Mouse (Mus musculus) liver, postnatal 0 days (tissue): ENCODE measurements around the gene Cybrd1. TPM values are rescaled to one million over a fixed set of nuclear protein-coding genes. Genes with fewer than 3 reads are reported as not detected.

Experiments
- ATAC-seq: fragments of 200-750 bp; cut with Nextera tagmentation; 2 replicates; pipeline ENCODE4 v1.8.0; 2017; ENCODE audit warnings: mild to moderate bottlenecking, moderate library complexity
- DNase-seq: peaks from one replicate; pipeline ENCODE4 v3.0.0-alpha.2; 2016
- H3K27ac ChIP-seq: fragments of 300-500 bp; sonication (generic); 2 replicates; pipeline ENCODE4 v1.5.1; 2014; ENCODE audit warnings: antibody characterized with exemption, moderate library complexity, mild to moderate bottlenecking, low read depth
- H3K27me3 ChIP-seq: fragments of 300-500 bp; sonication (generic); 2 replicates; pipeline ENCODE4 v1.6.1; 2014; ENCODE audit warnings: low read length, control low read depth, mixed read lengths; ENCODE audit not compliant: insufficient read depth
- H3K36me3 ChIP-seq: fragments of 300-500 bp; sonication (generic); replicated peaks from 2 replicates; pipeline ENCODE4 v1.6.1; 2014; ENCODE audit warnings: mild to moderate bottlenecking, control low read depth, low read length, moderate library complexity, mixed read lengths; ENCODE audit not compliant: insufficient read depth
- H3K4me1 ChIP-seq: fragments of 300-500 bp; sonication (generic); 2 replicates; pipeline ENCODE4 v1.6.1; 2014; ENCODE audit warnings: antibody characterized with exemption, mild to moderate bottlenecking, control low read depth; ENCODE audit not compliant: insufficient read depth
- H3K4me2 ChIP-seq: fragments of 300-500 bp; sonication (generic); 2 replicates; pipeline ENCODE4 v1.6.1; 2014; ENCODE audit warnings: low read depth, mild to moderate bottlenecking, low read length, moderate library complexity, mixed read lengths
- H3K4me3 ChIP-seq: fragments of 300-500 bp; sonication (generic); 2 replicates; pipeline ENCODE4 v1.5.1; 2014; ENCODE audit warnings: low read depth, low read length
- H3K9ac ChIP-seq: fragments of 300-500 bp; sonication (generic); replicated peaks from 2 replicates; pipeline ENCODE4 v1.6.1; 2014; ENCODE audit warnings: mild to moderate bottlenecking, moderate library complexity
- H3K9me3 ChIP-seq: fragments of 300-500 bp; sonication (generic); 2 replicates; pipeline ENCODE4 v1.6.1; 2016; ENCODE audit warnings: mild to moderate bottlenecking, control low read depth, low read length, mixed read lengths
- CTCF ChIP-seq: sonication (generic); IDR thresholded peaks from 2 replicates; pipeline ENCODE4 v1.5.1; 2016; ENCODE audit warnings: antibody characterized with exemption, low read depth
- EP300 ChIP-seq: IDR thresholded peaks from 2 replicates; pipeline ENCODE4 v1.6.1; 2016; ENCODE audit warnings: antibody characterized with exemption, low read depth, mild to moderate bottlenecking
- WGBS: fragments of 180-500 bp; shearing (Covaris S2); extraction: QIAGEN DNeasy Blood & Tissue Kit; methylation state at CpG from one replicate; pipeline ENCODE4 v1.1.7; 2014; ENCODE audit not compliant: insufficient replicate concordance; 5-methylcytosine and 5-hydroxymethylcytosine counted together
- polyA plus RNA-seq: library from polyadenylated mRNA; unstranded; fragments of >200 nt; fragmentation: Nextera tagmentation; extraction: Ambion mirVana; gene quantifications from 2 replicates; pipeline ENCODE4 v1.2.1, GENCODE M21; 2015

The Cybrd1 gene
- polyA plus RNA-seq, 1 experiment from 2014 or later: 0.22 TPM

DNA sequence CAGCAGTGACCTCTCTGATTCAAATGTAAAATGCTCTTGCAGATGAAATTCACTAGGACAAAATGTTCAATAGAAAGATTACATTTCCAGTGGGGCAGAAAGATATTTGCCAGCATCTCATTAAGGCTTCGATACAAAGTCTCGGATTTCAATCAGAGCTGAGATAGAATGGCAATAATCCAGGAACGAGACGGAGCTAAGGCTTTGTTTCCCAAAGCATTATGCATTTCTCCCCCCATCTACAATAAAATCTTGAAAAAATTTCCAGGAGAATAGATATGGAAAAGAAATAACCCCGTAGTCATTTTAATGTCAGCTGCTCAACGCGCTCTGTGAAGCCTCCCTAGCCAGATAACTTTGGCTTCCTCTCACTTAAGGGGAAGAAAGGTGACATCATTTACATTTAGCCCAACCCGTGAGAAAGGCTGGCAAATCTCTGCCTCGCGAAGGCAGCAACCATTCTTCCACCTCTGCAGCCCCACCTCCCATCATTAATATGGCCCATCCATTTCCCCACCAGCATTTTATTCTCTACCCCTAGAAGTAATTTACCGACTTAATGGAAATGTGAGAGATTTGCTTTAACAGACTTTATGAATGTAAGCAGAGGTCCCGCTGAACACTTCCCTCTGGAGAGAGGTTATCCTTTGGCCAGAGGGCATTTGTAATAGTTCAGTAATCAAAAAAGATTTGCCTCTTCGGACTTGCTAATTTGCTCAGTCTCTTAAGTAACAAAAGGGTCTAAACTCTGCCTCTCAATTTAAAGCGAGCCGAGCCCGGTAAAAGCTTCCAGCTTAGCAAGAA lies 73.9 kb downstream of the Cybrd1 start:
- Histone ChIP-seq H3K27me3 (0 out of 2 replicates have a peak, but pooled peaks cover 6% of the 10 kb centered on the region), H3K4me1 (peaks cover 3% of the 10 kb centered on the region; the same call in 1 of the 2 replicates), H3K9me3 (no peaks in the 10 kb centered on the region), H3K9ac (no peak overlapping the region), H3K4me3 (no peak overlapping the region), H3K4me2 (no peak overlapping the region), H3K27ac (no peak overlapping the region), H3K36me3 (no peaks in the 10 kb centered on the region)
- ATAC-seq: no peak
- WGBS: 43% methylated on average over 16 of the region's 16 CpGs
- TF ChIP-seq EP300 (no peak), CTCF (no peak)
- no peak for DNase-seq

- H3K9me3 ChIP-seq: no peaks in the 10 kb centered on the region
- DNase-seq (no peak), ATAC-seq (no peak)
- no peaks in the 10 kb centered on the region for H3K36me3 ChIP-seq
- no peak overlapping the region for H3K9ac ChIP-seq
- no peak for TF ChIP-seq EP300
- TF ChIP-seq CTCF: no peak
- no peak overlapping the region for H3K27ac ChIP-seq
- peaks cover 3% of the 10 kb centered on the region; the same call in 1 of the 2 replicates for H3K4me1 ChIP-seq
- no peak overlapping the region for H3K4me3 ChIP-seq
- H3K27me3 ChIP-seq: 0 out of 2 replicates have a peak, but pooled peaks cover 6% of the 10 kb centered on the region
- no peak overlapping the region for H3K4me2 ChIP-seq
- 53% methylated on average over 17 of the region's 17 CpGs for WGBS
These were observed 74.6 kb downstream of the Cybrd1 start for GRCm38 (mm10) chr2:71192195-71192807.

Other genes starting within 250 kb of the Cybrd1 start
- gene Dcaf17, start 62.6 kb upstream of the Cybrd1 start, polyA plus RNA-seq: 10.8 and 11.8 TPM in 2 replicates
- 3.8 and 4.0 TPM in 2 replicates for gene Mettl8, start 62.3 kb upstream of the Cybrd1 start, polyA plus RNA-seq
- 20.9 and 21.5 TPM in 2 replicates for gene Dync1i2, start 93.8 kb downstream of the Cybrd1 start, polyA plus RNA-seq
- gene Slc25a12, start 249.8 kb downstream of the Cybrd1 start, polyA plus RNA-seq: 20.5 and 21.0 TPM in 2 replicates